Mouse (Mus musculus): ENCODE measurements around the gene Pwwp2b. TPM values are rescaled to one million over a fixed set of nuclear protein-coding genes. Genes with fewer than 3 reads are reported as not detected.
A peak's percentile ranks its signal among the peaks of the same experiment; 100 is the strongest.

Pwwp2b gene
- total and polyA plus RNA-seq, 2 experiments from 2014 or later, result 3.5 to 4.5 TPM

DNA sequence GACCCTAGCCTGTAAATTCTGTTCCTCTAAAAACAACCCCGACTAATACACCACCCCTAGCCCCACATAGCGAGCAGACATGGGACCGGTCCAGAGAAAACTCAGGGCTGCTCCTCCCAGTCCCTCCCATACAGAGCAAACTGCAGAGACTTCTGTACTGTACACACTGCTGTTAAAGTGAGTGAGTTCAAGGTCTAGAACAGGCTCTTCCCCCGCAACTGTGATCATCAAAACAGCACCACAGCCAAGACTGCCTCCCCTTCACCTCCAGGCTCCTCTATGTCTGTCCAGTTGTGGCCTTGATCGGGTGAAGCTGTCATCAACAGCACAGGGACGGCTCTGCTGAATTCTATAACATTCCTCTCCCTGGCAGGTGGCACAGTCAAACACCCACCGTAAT, 40.3 kb downstream of the Pwwp2b start:
- no peak overlapping the region for H3K4me3 ChIP-seq (ENCODE audit: low read depth, low read length)
- TF ChIP-seq CTCF (IDR thresholded peaks at IDR 0.05), result no peak
- WGBS, result 83% methylated on average over 7 of the region's 7 CpGs

DNA sequence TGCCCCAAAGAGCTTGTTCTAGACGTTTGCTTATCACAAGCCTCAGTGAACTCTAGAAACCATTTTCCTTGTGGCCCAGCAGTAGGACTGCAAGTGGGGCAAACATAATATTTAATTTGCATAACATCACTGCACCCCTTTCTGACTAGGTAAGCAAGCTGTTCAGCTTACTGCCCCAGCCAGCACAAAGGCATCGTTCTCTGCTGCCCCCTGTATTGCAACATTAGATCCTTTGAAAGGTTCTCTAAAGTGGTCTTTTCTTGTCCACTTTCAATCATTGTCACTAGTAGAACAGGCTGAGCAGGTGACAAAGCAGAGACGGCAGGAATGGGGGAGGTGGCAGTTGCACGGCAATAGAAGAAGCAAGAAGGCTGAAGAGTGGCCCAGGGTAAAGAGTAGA, 45.1 kb downstream of the Pwwp2b start:
- WGBS, result 73% methylated on average over 4 of the region's 4 CpGs
- H3K36me3 ChIP-seq (ENCODE audit: insufficient read depth, low read length), result no peaks in the 10 kb centered on the region
- no peak overlapping the region for H3K27ac ChIP-seq (ENCODE audit: low read depth, low read length)
- H3K4me1 ChIP-seq (ENCODE audit: insufficient read depth, low read length), result no peaks in the 10 kb centered on the region
- no peaks in the 10 kb centered on the region for H3K27me3 ChIP-seq (ENCODE audit: insufficient read depth, low read length)
- TF ChIP-seq CTCF (IDR thresholded peaks at IDR 0.05), result no peak
- no peak overlapping the region for H3K9ac ChIP-seq (replicated peaks; ENCODE audit: low read length, poor library complexity, severe bottlenecking)
- H3K4me2 ChIP-seq (ENCODE audit: low read depth, low read length, poor library complexity, severe bottlenecking), result no peak overlapping the region
- DNase-seq (ENCODE audit: low spot score) (no peak), ATAC-seq (ENCODE audit: low FRiP score) (no peak)
- H3K9me3 ChIP-seq (ENCODE audit: low read length), result no peaks in the 10 kb centered on the region
- no peak overlapping the region for H3K4me3 ChIP-seq (ENCODE audit: low read depth, low read length)

More for the DNA sequence above, 40.3 kb downstream of the Pwwp2b start:
- Histone ChIP-seq H3K4me2 (ENCODE audit: low read depth, low read length, poor library complexity, severe bottlenecking) (no peak overlapping the region), H3K36me3 (ENCODE audit: insufficient read depth, low read length) (no peaks in the 10 kb centered on the region), H3K9ac (replicated peaks; ENCODE audit: low read length, poor library complexity, severe bottlenecking) (no peak overlapping the region), H3K9me3 (ENCODE audit: low read length) (no peaks in the 10 kb centered on the region), H3K27me3 (ENCODE audit: insufficient read depth, low read length) (no peaks in the 10 kb centered on the region), H3K4me1 (ENCODE audit: insufficient read depth, low read length) (no peaks in the 10 kb centered on the region), H3K27ac (ENCODE audit: low read depth, low read length) (no peak overlapping the region)
- ATAC-seq (ENCODE audit: low FRiP score) (no peak), DNase-seq (ENCODE audit: low spot score) (no peak)

DNA sequence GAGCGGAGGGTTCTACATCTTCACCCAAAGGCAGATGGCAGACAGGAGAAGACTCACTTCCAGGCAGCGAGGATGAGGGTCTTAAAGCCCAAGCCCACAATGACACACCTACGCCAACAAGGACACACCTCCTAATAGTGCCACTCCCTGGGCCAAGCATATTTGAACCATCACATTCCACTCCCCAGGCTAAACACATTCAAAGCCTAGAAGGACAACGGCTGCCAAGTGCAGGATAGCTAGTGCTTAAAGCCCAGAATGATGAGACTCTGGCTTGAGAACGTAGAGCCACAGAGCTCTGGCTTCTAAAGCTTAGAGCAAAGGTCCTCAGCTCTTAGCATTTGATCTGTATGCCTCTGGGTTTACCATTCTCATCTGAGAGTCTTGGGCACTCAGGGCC, 45.8 kb downstream of the Pwwp2b start:
- H3K4me2 ChIP-seq (ENCODE audit: low read depth, low read length, poor library complexity, severe bottlenecking), result no peak overlapping the region
- no peak overlapping the region for H3K9ac ChIP-seq (replicated peaks; ENCODE audit: low read length, poor library complexity, severe bottlenecking)
- H3K36me3 ChIP-seq (ENCODE audit: insufficient read depth, low read length), result no peaks in the 10 kb centered on the region
- no peaks in the 10 kb centered on the region for H3K4me1 ChIP-seq (ENCODE audit: insufficient read depth, low read length)
- H3K27ac ChIP-seq (ENCODE audit: low read depth, low read length), result no peak overlapping the region
- DNase-seq (ENCODE audit: low spot score), result no peak
- no peak for TF ChIP-seq CTCF (IDR thresholded peaks at IDR 0.05)
- no peaks in the 10 kb centered on the region for H3K9me3 ChIP-seq (ENCODE audit: low read length)
- H3K4me3 ChIP-seq (ENCODE audit: low read depth, low read length), result no peak overlapping the region
- WGBS, result 85% methylated on average over 5 of the region's 5 CpGs
- ATAC-seq (ENCODE audit: low FRiP score), result no peak
- no peaks in the 10 kb centered on the region for H3K27me3 ChIP-seq (ENCODE audit: insufficient read depth, low read length)

DNA sequence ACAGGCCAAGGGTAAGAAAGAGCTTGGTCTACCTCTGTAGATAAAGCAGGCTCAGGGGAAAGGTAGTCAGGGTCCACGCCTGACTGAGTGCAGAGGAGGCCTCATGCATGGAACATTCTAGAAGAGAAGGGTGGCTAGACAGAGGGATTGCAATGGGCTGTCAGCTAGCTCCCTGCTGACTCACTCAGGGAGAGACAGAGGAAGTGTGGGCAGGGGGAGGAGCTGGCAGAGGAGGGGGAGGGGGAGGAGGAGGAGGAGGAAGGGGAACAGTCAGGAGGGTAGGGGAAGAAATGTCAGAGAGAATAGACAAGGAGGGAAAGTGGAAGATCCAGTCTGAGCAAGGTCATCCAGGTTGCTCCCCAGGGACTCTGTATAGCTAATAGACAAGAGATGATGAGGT, 47.4 kb downstream of the Pwwp2b start:
- Histone ChIP-seq H3K36me3 (ENCODE audit: insufficient read depth, low read length) (no peaks in the 10 kb centered on the region), H3K27me3 (ENCODE audit: insufficient read depth, low read length) (no peaks in the 10 kb centered on the region), H3K9me3 (ENCODE audit: low read length) (no peaks in the 10 kb centered on the region), H3K27ac (ENCODE audit: low read depth, low read length) (no peak overlapping the region), H3K4me2 (ENCODE audit: low read depth, low read length, poor library complexity, severe bottlenecking) (no peak overlapping the region), H3K4me1 (ENCODE audit: insufficient read depth, low read length) (no peaks in the 10 kb centered on the region), H3K9ac (replicated peaks; ENCODE audit: low read length, poor library complexity, severe bottlenecking) (no peak overlapping the region), H3K4me3 (ENCODE audit: low read depth, low read length) (no peak overlapping the region)
- 100% methylated on average over 1 of the region's 1 CpGs for WGBS
- no peak for DNase-seq (ENCODE audit: low spot score)
- no peak for TF ChIP-seq CTCF (IDR thresholded peaks at IDR 0.05)
- no peak for ATAC-seq (ENCODE audit: low FRiP score)

DNA sequence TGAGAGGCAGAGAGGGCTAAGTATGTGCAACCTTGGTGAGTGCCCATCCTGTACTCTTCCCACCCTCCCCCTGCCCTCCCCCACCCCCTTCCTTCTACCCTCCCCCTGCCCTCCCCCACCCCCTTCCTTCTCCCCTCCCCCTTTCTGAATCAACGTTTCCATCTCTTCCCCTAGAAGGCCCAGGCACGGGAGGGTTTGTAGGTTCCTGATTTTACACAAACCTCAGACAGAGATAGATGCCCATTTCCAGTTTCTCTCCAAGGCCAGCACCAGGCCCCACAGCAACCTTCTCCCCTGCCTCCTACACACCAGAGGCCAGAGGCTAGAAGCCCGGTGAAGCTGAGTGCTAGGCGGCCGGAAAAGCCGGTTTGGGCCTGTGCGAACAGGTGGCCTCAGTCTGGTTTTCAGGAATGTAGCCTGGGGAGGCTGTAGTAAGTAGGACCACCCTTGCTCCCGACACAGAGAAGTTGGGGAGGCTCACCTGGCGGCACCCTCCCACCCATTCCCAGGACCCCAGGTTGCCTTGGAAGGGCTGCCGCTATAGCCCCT, 48.3 kb downstream of the Pwwp2b start:
- WGBS, result 73% methylated on average over 9 of the region's 10 CpGs
- TF ChIP-seq CTCF (IDR thresholded peaks at IDR 0.05), result no peak
- Histone ChIP-seq H3K9ac (replicated peaks; ENCODE audit: low read length, poor library complexity, severe bottlenecking) (no peak overlapping the region), H3K36me3 (ENCODE audit: insufficient read depth, low read length) (no peaks in the 10 kb centered on the region), H3K27me3 (ENCODE audit: insufficient read depth, low read length) (no peaks in the 10 kb centered on the region), H3K4me1 (ENCODE audit: insufficient read depth, low read length) (no peaks in the 10 kb centered on the region), H3K9me3 (ENCODE audit: low read length) (no peaks in the 10 kb centered on the region), H3K27ac (ENCODE audit: low read depth, low read length) (no peak overlapping the region), H3K4me3 (ENCODE audit: low read depth, low read length) (no peak overlapping the region), H3K4me2 (ENCODE audit: low read depth, low read length, poor library complexity, severe bottlenecking) (no peak overlapping the region)
- DNase-seq (ENCODE audit: low spot score), result no peak
- no peak for ATAC-seq (ENCODE audit: low FRiP score)

DNA sequence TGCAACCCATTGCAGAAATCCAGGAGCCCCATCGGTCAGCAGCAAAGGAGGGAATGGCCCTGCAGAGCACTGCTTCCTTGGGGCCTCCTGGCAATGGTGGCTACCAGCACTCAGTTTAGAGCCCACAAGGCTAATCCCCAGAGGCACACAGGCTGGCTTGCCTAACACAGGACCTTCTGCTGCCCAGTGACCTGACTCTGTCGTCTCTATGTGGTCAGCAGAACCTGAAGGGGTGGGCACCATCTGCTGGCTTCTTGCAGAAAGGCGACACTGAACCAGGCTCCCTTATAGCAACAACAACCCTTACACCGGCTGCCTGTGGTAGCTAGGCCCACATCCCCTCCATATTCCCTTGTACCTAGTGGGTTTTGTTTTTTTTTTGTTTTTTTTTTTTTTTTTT, 50.2 kb downstream of the Pwwp2b start:
- WGBS, result 41% methylated on average over 4 of the region's 4 CpGs
- TF ChIP-seq CTCF (IDR thresholded peaks at IDR 0.05), result peak; percentile 47
- no peaks in the 10 kb centered on the region for H3K9me3 ChIP-seq (ENCODE audit: low read length)
- no peak overlapping the region for H3K4me3 ChIP-seq (ENCODE audit: low read depth, low read length)
- no peak overlapping the region for H3K4me2 ChIP-seq (ENCODE audit: low read depth, low read length, poor library complexity, severe bottlenecking)
- H3K27ac ChIP-seq (ENCODE audit: low read depth, low read length), result no peak overlapping the region
- no peak for ATAC-seq (ENCODE audit: low FRiP score)
- H3K4me1 ChIP-seq (ENCODE audit: insufficient read depth, low read length), result no peaks in the 10 kb centered on the region
- peak; percentile 60 for DNase-seq (ENCODE audit: low spot score)
- H3K36me3 ChIP-seq (ENCODE audit: insufficient read depth, low read length), result no peaks in the 10 kb centered on the region
- H3K27me3 ChIP-seq (ENCODE audit: insufficient read depth, low read length), result no peaks in the 10 kb centered on the region
- no peak overlapping the region for H3K9ac ChIP-seq (replicated peaks; ENCODE audit: low read length, poor library complexity, severe bottlenecking)

Measured in midbrain, postnatal 0 days (tissue).